Mouse (Mus musculus): ENCODE results near the gene 4933403O08Rik. TPM values are rescaled to one million over a fixed set of nuclear protein-coding genes. Genes with fewer than 3 reads are reported as not detected.

4933403O08Rik gene
- polyA plus RNA-seq (2015; fragmentation: Nextera tagmentation; extraction: Ambion mirVana): not detected in 2 replicates

- WGBS: 93% methylated on average over 3 of the region's 3 CpGs
- ATAC-seq: no peak
- Histone ChIP-seq H3K27ac (ENCODE audit: low read length) (no peak within 1 kb of the TSS), H3K4me3 (replicated peaks; ENCODE audit: low read length) (no peak within 1 kb of the TSS), H3K9ac (replicated peaks; ENCODE audit: low read depth, low read length) (no peak within 1 kb of the TSS), H3K9me3 (ENCODE audit: control insufficient read depth, low read length) (no peaks in the 10 kb centered on the region), H3K36me3 (ENCODE audit: control insufficient read depth, insufficient read depth) (no peaks in the 10 kb centered on the region), H3K4me2 (ENCODE audit: low read length) (no peak within 1 kb of the TSS), H3K4me1 (replicated peaks; ENCODE audit: control insufficient read depth, insufficient read depth, low read length) (no peaks in the 10 kb centered on the region), H3K27me3 (replicated peaks; ENCODE audit: control insufficient read depth, insufficient read depth, low read length) (no peaks in the 10 kb centered on the region)
Observed at GRCm38 (mm10) chrX:112238749-112239148, at the start of gene 4933403O08Rik. 4933403O08Rik (plus strand) TSS chrX:112239049.

DNA sequence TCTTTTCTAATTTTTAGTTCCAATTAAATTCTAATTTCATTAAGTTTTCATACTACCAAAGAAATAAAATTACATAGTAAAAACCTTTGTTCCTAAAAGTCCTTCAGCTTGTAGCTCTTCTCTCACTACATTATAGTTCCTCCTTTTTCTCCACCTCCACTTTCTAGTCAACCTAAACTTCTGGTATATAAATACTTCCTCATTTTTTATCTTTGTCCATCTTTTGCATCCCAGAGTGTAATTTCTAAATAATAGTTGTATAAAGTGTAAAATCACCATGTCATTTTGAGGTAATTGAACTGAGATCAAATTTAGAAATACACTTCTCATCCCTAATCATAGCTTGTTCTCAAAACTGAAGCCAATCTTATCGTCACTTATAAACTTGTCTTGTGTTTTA is 4.1 kb downstream of the 4933403O08Rik start:
- H3K27me3 ChIP-seq (replicated peaks; ENCODE audit: control insufficient read depth, insufficient read depth, low read length): no peaks in the 10 kb centered on the region
- H3K4me3 ChIP-seq (replicated peaks; ENCODE audit: low read length): no peak overlapping the region
- H3K4me2 ChIP-seq (ENCODE audit: low read length): no peak overlapping the region
- H3K27ac ChIP-seq (ENCODE audit: low read length): no peak overlapping the region
- no peaks in the 10 kb centered on the region for H3K36me3 ChIP-seq (ENCODE audit: control insufficient read depth, insufficient read depth)
- no peak for ATAC-seq
- H3K9me3 ChIP-seq (ENCODE audit: control insufficient read depth, low read length): no peaks in the 10 kb centered on the region
- no peak overlapping the region for H3K9ac ChIP-seq (replicated peaks; ENCODE audit: low read depth, low read length)
- WGBS: 90% methylated on average over 1 of the region's 1 CpGs
- H3K4me1 ChIP-seq (replicated peaks; ENCODE audit: control insufficient read depth, insufficient read depth, low read length): no peaks in the 10 kb centered on the region

GRCm38 (mm10) chrX:112255513-112255912 is 16.7 kb downstream of the 4933403O08Rik start:
- no peaks in the 10 kb centered on the region for H3K9me3 ChIP-seq (ENCODE audit: control insufficient read depth, low read length)
- no peak overlapping the region for H3K27ac ChIP-seq (ENCODE audit: low read length)
- no peak overlapping the region for H3K9ac ChIP-seq (replicated peaks; ENCODE audit: low read depth, low read length)
- H3K36me3 ChIP-seq (ENCODE audit: control insufficient read depth, insufficient read depth): no peaks in the 10 kb centered on the region
- H3K4me2 ChIP-seq (ENCODE audit: low read length): no peak overlapping the region
- H3K27me3 ChIP-seq (replicated peaks; ENCODE audit: control insufficient read depth, insufficient read depth, low read length): no peaks in the 10 kb centered on the region
- H3K4me3 ChIP-seq (replicated peaks; ENCODE audit: low read length): no peak overlapping the region
- H3K4me1 ChIP-seq (replicated peaks; ENCODE audit: control insufficient read depth, insufficient read depth, low read length): no peaks in the 10 kb centered on the region
- WGBS: 71% methylated on average over 2 of the region's 2 CpGs
- ATAC-seq: no peak

GRCm38 (mm10) chrX:112273550-112273949 is 34.7 kb downstream of the 4933403O08Rik start:
- no peak for ATAC-seq

More at GRCm38 (mm10) chrX:112273550-112273949, 34.7 kb downstream of the 4933403O08Rik start:
- 88% methylated on average over 1 of the region's 1 CpGs for WGBS
- H3K27me3 ChIP-seq (replicated peaks; ENCODE audit: control insufficient read depth, insufficient read depth, low read length): no peaks in the 10 kb centered on the region
- H3K4me3 ChIP-seq (replicated peaks; ENCODE audit: low read length): no peak overlapping the region
- H3K36me3 ChIP-seq (ENCODE audit: control insufficient read depth, insufficient read depth): no peaks in the 10 kb centered on the region
- no peak overlapping the region for H3K27ac ChIP-seq (ENCODE audit: low read length)
- H3K9ac ChIP-seq (replicated peaks; ENCODE audit: low read depth, low read length): no peak overlapping the region
- H3K4me1 ChIP-seq (replicated peaks; ENCODE audit: control insufficient read depth, insufficient read depth, low read length): no peaks in the 10 kb centered on the region
- H3K9me3 ChIP-seq (ENCODE audit: control insufficient read depth, low read length): no peaks in the 10 kb centered on the region
- H3K4me2 ChIP-seq (ENCODE audit: low read length): no peak overlapping the region

Other genes with a start within 250 kb of the 4933403O08Rik start
- gene Tex16, start 228.0 kb upstream of the 4933403O08Rik start, polyA plus RNA-seq (2015; fragmentation: Nextera tagmentation; extraction: Ambion mirVana): 0.25 TPM in 1 of 2 replicates, not detected in the other
- gene Apool, start 72.3 kb downstream of the 4933403O08Rik start, polyA plus RNA-seq (2015; fragmentation: Nextera tagmentation; extraction: Ambion mirVana): 17.3 and 23.6 TPM in 2 replicates
- gene Satl1, start 167.7 kb downstream of the 4933403O08Rik start, polyA plus RNA-seq (2015; fragmentation: Nextera tagmentation; extraction: Ambion mirVana): not detected in 2 replicates

Measured in forebrain, embryonic 16.5 days (tissue).